Mouse (Mus musculus) limb, embryonic 13.5 days (tissue): ENCODE data around the gene Klrb1f. TPM values are rescaled to one million over a fixed set of nuclear protein-coding genes. Genes with fewer than 3 reads are reported as not detected.

Source experiments
- ATAC-seq: fragments of 200-750 bp; cut with Nextera tagmentation; 2 replicates; pipeline ENCODE4 v1.8.0; 2017; ENCODE audit warnings: low read depth, moderate number of reproducible peaks, moderate TSS enrichment; ENCODE audit not compliant: low FRiP score
- H3K27ac ChIP-seq: fragments of 300-500 bp; sonication (generic); 2 replicates; pipeline ENCODE4 v1.5.1; 2015; ENCODE audit warnings: inconsistent platforms, mild to moderate bottlenecking, moderate library complexity
- H3K27me3 ChIP-seq: fragments of 300-500 bp; sonication (generic); 2 replicates; pipeline ENCODE4 v1.6.1; 2015; ENCODE audit warnings: mild to moderate bottlenecking, inconsistent platforms
- H3K36me3 ChIP-seq: fragments of 300-500 bp; sonication (generic); 2 replicates; pipeline ENCODE4 v1.6.1; 2015; ENCODE audit warnings: inconsistent platforms, mild to moderate bottlenecking, moderate library complexity
- H3K4me1 ChIP-seq: fragments of 300-500 bp; sonication (generic); 2 replicates; pipeline ENCODE4 v1.6.1; 2015; ENCODE audit warnings: inconsistent platforms
- H3K4me2 ChIP-seq: fragments of 300-500 bp; sonication (generic); replicated peaks from 2 replicates; pipeline ENCODE4 v1.6.1; 2015; ENCODE audit warnings: inconsistent platforms, mild to moderate bottlenecking, moderate library complexity
- H3K4me3 ChIP-seq: fragments of 300-500 bp; sonication (generic); 2 replicates; pipeline ENCODE4 v1.5.1; 2015; ENCODE audit warnings: moderate library complexity, mild to moderate bottlenecking, inconsistent platforms
- H3K9ac ChIP-seq: fragments of 300-500 bp; sonication (generic); 2 replicates; pipeline ENCODE4 v1.6.1; 2015; ENCODE audit warnings: mild to moderate bottlenecking, inconsistent platforms
- H3K9me3 ChIP-seq: fragments of 300-500 bp; sonication (generic); 2 replicates; pipeline ENCODE4 v1.6.1; 2016; ENCODE audit warnings: inconsistent platforms
- WGBS: fragments of 180-500 bp; shearing (Covaris S2); methylation state at CpG from one replicate; pipeline ENCODE4 v1.1.7; 2015; 5-methylcytosine and 5-hydroxymethylcytosine counted together
- polyA plus RNA-seq: library from polyadenylated mRNA; unstranded; fragments of >200 nt; fragmentation: Nextera tagmentation; extraction: Ambion mirVana; gene quantifications from 2 replicates; pipeline ENCODE4 v1.2.1, GENCODE M21; 2015

Gene Klrb1f
- polyA plus RNA-seq, 1 experiment from 2014 or later, result not detected

GRCm38 (mm10) chr6:129027451-129028248, 18.1 kb upstream of the Klrb1f start:
- Histone ChIP-seq H3K4me1 (no peaks in the 10 kb centered on the region), H3K27ac (no peak overlapping the region), H3K9me3 (no peaks in the 10 kb centered on the region), H3K27me3 (no peaks in the 10 kb centered on the region), H3K9ac (no peak overlapping the region), H3K4me2 (no peak overlapping the region), H3K36me3 (no peaks in the 10 kb centered on the region), H3K4me3 (no peak overlapping the region)
- WGBS, result 87% methylated on average over 8 of the region's 8 CpGs
- no peak for ATAC-seq

GRCm38 (mm10) chr6:129030175-129030824, 15.4 kb upstream of the Klrb1f start:
- Histone ChIP-seq H3K27ac (no peak overlapping the region), H3K9ac (no peak overlapping the region), H3K4me3 (no peak overlapping the region), H3K4me2 (no peak overlapping the region), H3K4me1 (no peaks in the 10 kb centered on the region), H3K9me3 (no peaks in the 10 kb centered on the region), H3K36me3 (no peaks in the 10 kb centered on the region), H3K27me3 (no peaks in the 10 kb centered on the region)
- WGBS, result 55% methylated on average over 6 of the region's 6 CpGs
- no peak for ATAC-seq

- Histone ChIP-seq H3K27ac (no peak overlapping the region), H3K4me2 (no peak overlapping the region), H3K4me3 (no peak overlapping the region), H3K36me3 (no peaks in the 10 kb centered on the region), H3K27me3 (no peaks in the 10 kb centered on the region), H3K9me3 (no peaks in the 10 kb centered on the region), H3K9ac (no peak overlapping the region), H3K4me1 (no peaks in the 10 kb centered on the region)
- WGBS, result 81% methylated on average over 2 of the region's 2 CpGs
- ATAC-seq, result no peak
These were observed 14.7 kb upstream of the Klrb1f start for GRCm38 (mm10) chr6:129030964-129031363.

GRCm38 (mm10) chr6:129033397-129033796, 12.3 kb upstream of the Klrb1f start:
- 71% methylated on average over 2 of the region's 2 CpGs for WGBS
- Histone ChIP-seq H3K4me3 (no peak overlapping the region), H3K4me2 (no peak overlapping the region), H3K27me3 (no peaks in the 10 kb centered on the region), H3K4me1 (no peaks in the 10 kb centered on the region), H3K9me3 (no peaks in the 10 kb centered on the region), H3K36me3 (no peaks in the 10 kb centered on the region), H3K9ac (no peak overlapping the region), H3K27ac (no peak overlapping the region)
- no peak for ATAC-seq

GRCm38 (mm10) chr6:129035017-129035416, 10.7 kb upstream of the Klrb1f start:
- no peak overlapping the region for H3K27ac ChIP-seq
- no peak overlapping the region for H3K4me3 ChIP-seq
- H3K9ac ChIP-seq, result no peak overlapping the region
- no peak for ATAC-seq
- no peak overlapping the region for H3K4me2 ChIP-seq
- H3K36me3 ChIP-seq, result no peaks in the 10 kb centered on the region
- no peaks in the 10 kb centered on the region for H3K4me1 ChIP-seq
- H3K27me3 ChIP-seq, result no peaks in the 10 kb centered on the region
- 73% methylated on average over 2 of the region's 2 CpGs for WGBS
- H3K9me3 ChIP-seq, result no peaks in the 10 kb centered on the region

GRCm38 (mm10) chr6:129036326-129036725, 9.4 kb upstream of the Klrb1f start:
- no peak for ATAC-seq
- H3K27ac ChIP-seq, result no peak overlapping the region
- no peak overlapping the region for H3K9ac ChIP-seq
- H3K27me3 ChIP-seq, result no peaks in the 10 kb centered on the region
- H3K4me1 ChIP-seq, result no peaks in the 10 kb centered on the region
- no peak overlapping the region for H3K4me3 ChIP-seq
- H3K9me3 ChIP-seq, result no peaks in the 10 kb centered on the region
- H3K36me3 ChIP-seq, result no peaks in the 10 kb centered on the region
- H3K4me2 ChIP-seq, result no peak overlapping the region

GRCm38 (mm10) chr6:129036890-129037463, 8.7 kb upstream of the Klrb1f start:
- Histone ChIP-seq H3K4me2 (no peak overlapping the region), H3K9me3 (no peaks in the 10 kb centered on the region), H3K27me3 (no peaks in the 10 kb centered on the region), H3K36me3 (no peaks in the 10 kb centered on the region), H3K27ac (no peak overlapping the region), H3K4me1 (no peaks in the 10 kb centered on the region), H3K9ac (no peak overlapping the region), H3K4me3 (no peak overlapping the region)
- no peak for ATAC-seq
- 81% methylated on average over 2 of the region's 2 CpGs for WGBS

GRCm38 (mm10) chr6:129041470-129041869, 4.2 kb upstream of the Klrb1f start:
- Histone ChIP-seq H3K4me2 (no peak overlapping the region), H3K36me3 (no peaks in the 10 kb centered on the region), H3K4me3 (no peak overlapping the region), H3K9me3 (no peaks in the 10 kb centered on the region), H3K9ac (no peak overlapping the region), H3K27me3 (no peaks in the 10 kb centered on the region; the same call in 1 of the 2 replicates), H3K4me1 (no peaks in the 10 kb centered on the region), H3K27ac (no peak overlapping the region)
- 86% methylated on average over 2 of the region's 2 CpGs for WGBS
- no peak for ATAC-seq

GRCm38 (mm10) chr6:129042470-129042869, 3.2 kb upstream of the Klrb1f start:
- no peaks in the 10 kb centered on the region for H3K4me1 ChIP-seq
- no peaks in the 10 kb centered on the region for H3K9me3 ChIP-seq
- H3K9ac ChIP-seq, result no peak overlapping the region
- ATAC-seq, result no peak
- H3K27ac ChIP-seq, result no peak overlapping the region
- no peak overlapping the region for H3K4me3 ChIP-seq
- no peak overlapping the region for H3K4me2 ChIP-seq
- no peaks in the 10 kb centered on the region for H3K36me3 ChIP-seq
- H3K27me3 ChIP-seq, result no peaks in the 10 kb centered on the region; the same call in 1 of the 2 replicates

- no peak overlapping the region for H3K9ac ChIP-seq
- H3K9me3 ChIP-seq, result no peaks in the 10 kb centered on the region
- no peaks in the 10 kb centered on the region for H3K36me3 ChIP-seq
- H3K4me2 ChIP-seq, result no peak overlapping the region
- ATAC-seq, result no peak
- H3K27me3 ChIP-seq, result no peaks in the 10 kb centered on the region; the same call in 1 of the 2 replicates
- H3K4me3 ChIP-seq, result no peak overlapping the region
- no peak overlapping the region for H3K27ac ChIP-seq
- 0 out of 2 replicates have a peak, but pooled peaks cover 4% of the 10 kb centered on the region for H3K4me1 ChIP-seq
- WGBS, result 31% methylated on average over 4 of the region's 4 CpGs
These were observed 2.7 kb downstream of the Klrb1f start for GRCm38 (mm10) chr6:129048381-129048780.

GRCm38 (mm10) chr6:129048857-129049473, 3.3 kb downstream of the Klrb1f start:
- H3K4me2 ChIP-seq, result peak overlapping the region; percentile 66
- ATAC-seq, result peak; percentile 87
- no peaks in the 10 kb centered on the region for H3K36me3 ChIP-seq
- H3K27ac ChIP-seq, result no peak overlapping the region
- 2% methylated on average over 13 of the region's 13 CpGs for WGBS
- H3K4me3 ChIP-seq, result peak overlapping the region; percentile 44
- H3K9me3 ChIP-seq, result no peaks in the 10 kb centered on the region
- H3K27me3 ChIP-seq, result no peaks in the 10 kb centered on the region; the same call in 1 of the 2 replicates
- peak overlapping the region; percentile 62 for H3K9ac ChIP-seq
- 0 out of 2 replicates have a peak, but pooled peaks cover 4% of the 10 kb centered on the region for H3K4me1 ChIP-seq
